ENCODE assay signal across 11 mouse cellular contexts in genomic region chr4:83279236-83279635, GRCm38 (mm10).
"Had no signal": no experiment of that assay in that cellular context is flagged by ENCODE, and none has a peak within 500 bp of the region (broad histone marks: within the 10 kb centered on the region; RNA-seq: fewer than 3 reads in every experiment).

No protein-coding gene starts in this region.

- ATAC-seq: hindbrain, postnatal 0 days; intestine, embryonic 15.5 days; lung, postnatal 0 days; midbrain, embryonic 13.5 days had no signal

- DNase-seq: kidney, adult 18-20 months; kidney, postnatal 10 days; kidney, postnatal 4 days; lung, adult 2 months; lung, postnatal 36 days; retina, postnatal 1 day; thymus, postnatal 25 days had no signal
